Mouse (Mus musculus) midbrain, embryonic 11.5 days (tissue): Measurements from ENCODE around the gene Mettl8. TPM values are rescaled to one million over a fixed set of nuclear protein-coding genes. Genes with fewer than 3 reads are reported as not detected.

Source experiments
- ATAC-seq: fragments of 200-750 bp; cut with Nextera tagmentation; 2 replicates; pipeline ENCODE4 v1.8.0; 2017; ENCODE audit warnings: moderate TSS enrichment, moderate library complexity; ENCODE audit not compliant: low FRiP score
- DNase-seq: peaks from one replicate; pipeline ENCODE4 v3.0.0; 2015; ENCODE audit warnings: low spot score; ENCODE audit errors: missing footprints
- H3K27ac ChIP-seq: fragments of 300-500 bp; sonication (generic); 2 replicates; pipeline ENCODE4 v1.5.1; 2014; ENCODE audit warnings: low read depth, low read length
- H3K27me3 ChIP-seq: fragments of 300-500 bp; sonication (generic); 2 replicates; pipeline ENCODE4 v1.6.1; 2014; ENCODE audit warnings: mild to moderate bottlenecking, low read length, moderate library complexity, mixed read lengths; ENCODE audit not compliant: control insufficient read depth, insufficient read depth
- H3K36me3 ChIP-seq: fragments of 300-500 bp; sonication (generic); 2 replicates; pipeline ENCODE4 v1.6.1; 2014; ENCODE audit warnings: mild to moderate bottlenecking, low read length, moderate library complexity, mixed read lengths; ENCODE audit not compliant: control insufficient read depth, insufficient read depth
- H3K4me1 ChIP-seq: fragments of 300-500 bp; sonication (generic); 2 replicates; pipeline ENCODE4 v1.6.1; 2014; ENCODE audit warnings: low read length; ENCODE audit not compliant: control insufficient read depth, insufficient read depth
- H3K4me2 ChIP-seq: fragments of 300-500 bp; sonication (generic); 2 replicates; pipeline ENCODE4 v1.6.1; 2014; ENCODE audit warnings: mild to moderate bottlenecking, moderate library complexity
- H3K4me3 ChIP-seq: fragments of 300-500 bp; sonication (generic); 2 replicates; pipeline ENCODE4 v1.5.1; 2014; ENCODE audit warnings: low read depth, low read length
- H3K9ac ChIP-seq: fragments of 300-500 bp; sonication (generic); 2 replicates; pipeline ENCODE4 v1.6.1; 2014; ENCODE audit warnings: low read length
- H3K9me3 ChIP-seq: fragments of 300-500 bp; sonication (generic); 2 replicates; pipeline ENCODE4 v1.6.1; 2016; ENCODE audit warnings: low read length; ENCODE audit not compliant: control insufficient read depth
- WGBS: fragments of 180-500 bp; shearing (Covaris S2); extraction: QIAGEN DNeasy Blood & Tissue Kit; methylation state at CpG from one replicate; pipeline ENCODE4 v1.1.7; 2014; 5-methylcytosine and 5-hydroxymethylcytosine counted together
- polyA plus RNA-seq: library from polyadenylated mRNA; unstranded; fragments of >200 nt; fragmentation: Nextera tagmentation; extraction: Ambion mirVana; gene quantifications from 2 replicates; pipeline ENCODE4 v1.2.1, GENCODE M21; 2014

Mettl8 gene
- 22.3 and 22.8 TPM in 2 replicates for polyA plus RNA-seq

DNA sequence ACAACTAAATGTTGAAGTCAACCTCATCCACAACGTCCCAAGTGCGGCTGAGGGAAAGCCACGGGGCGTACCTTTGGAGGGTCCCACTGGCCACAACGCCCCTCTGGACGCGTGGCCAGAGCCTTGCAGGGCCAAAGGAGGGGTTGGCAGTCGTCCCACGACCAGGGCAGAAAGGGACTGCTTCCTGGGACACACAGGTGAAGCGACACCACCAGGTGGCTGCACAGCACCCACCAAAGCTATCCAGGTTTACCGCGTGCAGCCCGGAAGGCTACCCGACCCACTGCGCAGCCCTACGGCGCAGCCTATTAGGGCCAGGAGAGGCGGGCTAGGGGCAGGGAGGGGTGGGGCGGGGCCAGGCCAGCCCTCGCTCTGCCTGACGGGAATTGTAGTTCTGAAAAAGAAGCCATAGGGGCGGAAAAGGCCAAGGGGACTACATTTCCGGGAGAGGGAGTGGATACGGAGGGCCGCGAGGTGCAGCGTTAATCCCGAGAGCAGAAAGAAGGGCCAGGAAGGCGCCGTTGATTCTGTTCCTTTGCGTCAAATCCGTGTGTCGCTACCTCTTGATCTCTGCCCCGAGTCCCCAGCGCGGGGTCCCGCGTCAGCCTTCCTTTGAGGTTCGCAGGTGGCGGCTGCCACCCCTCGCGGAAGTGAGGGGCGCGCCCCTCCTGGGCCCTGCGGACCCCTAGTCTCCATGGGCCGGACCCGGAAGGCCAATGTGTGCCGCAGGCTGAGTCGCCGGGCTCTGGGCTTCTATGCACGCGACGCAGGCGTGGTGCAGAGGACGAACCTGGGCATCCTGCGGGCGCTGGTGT is at the start of gene Mettl8, which contains the start of gene Dcaf17:
Gene Mettl8, minus strand, starts transcription at position 284 of the 815 bp plus-strand sequence.
Gene Dcaf17, plus strand, starts transcription at position 29 of the 815 bp plus-strand sequence.
- H3K4me3 ChIP-seq, result peak within 1 kb of the TSS; percentile 82
- peak within 1 kb of the TSS; percentile 72 for H3K4me2 ChIP-seq
- no peaks in the 10 kb centered on the region for H3K9me3 ChIP-seq

DNA sequence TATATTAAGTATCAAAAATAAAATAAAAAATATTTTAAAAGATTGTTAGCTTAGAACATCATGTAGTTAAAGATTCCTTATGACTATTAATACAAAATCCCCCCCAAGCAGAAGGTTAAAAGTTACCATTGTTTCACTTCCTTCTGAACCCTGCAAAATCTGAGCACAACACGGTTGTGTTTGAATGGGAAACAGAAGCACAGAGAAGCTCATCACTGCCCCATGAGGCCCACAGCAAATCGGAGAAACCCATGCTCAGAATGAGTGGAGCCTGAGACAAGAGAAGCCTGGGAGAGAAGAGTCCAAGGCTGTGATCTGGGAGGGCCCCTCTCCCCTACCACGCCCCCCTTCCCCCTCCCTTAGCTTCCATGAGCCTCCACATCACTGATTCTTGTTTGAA is 49.3 kb upstream of the Mettl8 start:
- 75% methylated on average over 3 of the region's 3 CpGs for WGBS
- Histone ChIP-seq H3K4me2 (no peak overlapping the region), H3K4me3 (no peak overlapping the region), H3K4me1 (no peaks in the 10 kb centered on the region), H3K27me3 (no peaks in the 10 kb centered on the region), H3K36me3 (no peaks in the 10 kb centered on the region), H3K9me3 (no peaks in the 10 kb centered on the region), H3K9ac (no peak overlapping the region), H3K27ac (no peak overlapping the region)
- DNase-seq (peak; percentile 41), ATAC-seq (no peak)

More for the DNA sequence above, at the start of gene Mettl8, which contains the start of gene Dcaf17:
- peaks cover 11% of the 10 kb centered on the region for H3K4me1 ChIP-seq
- peak; percentile 98 for ATAC-seq
- H3K9ac ChIP-seq, result peak within 1 kb of the TSS; percentile 87
- H3K36me3 ChIP-seq, result no peaks in the 10 kb centered on the region
- peak; percentile 99 for DNase-seq
- WGBS, result under 1% methylated on average over 57 of the region's 57 CpGs
- no peaks in the 10 kb centered on the region for H3K27me3 ChIP-seq
- H3K27ac ChIP-seq, result peak within 1 kb of the TSS; percentile 88

DNA sequence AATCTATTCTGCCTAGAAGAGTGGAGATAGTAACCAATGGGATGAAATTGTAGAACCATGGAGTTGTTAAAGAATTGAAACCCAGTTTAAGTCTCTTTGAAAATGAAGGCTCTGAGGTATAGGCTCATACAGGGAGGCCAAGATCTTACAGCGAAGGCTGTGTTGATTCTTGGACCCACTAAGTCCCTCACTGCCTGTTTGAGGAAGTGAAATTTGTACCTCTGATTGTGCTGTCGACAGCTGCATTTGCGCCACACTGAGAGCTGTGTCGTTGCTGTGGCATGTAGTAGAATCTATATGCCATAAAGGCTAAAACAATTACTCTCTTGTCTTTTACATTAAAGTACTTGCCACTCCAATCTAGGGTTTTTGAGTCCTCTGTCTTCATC is 47.9 kb upstream of the Mettl8 start:
- Histone ChIP-seq H3K36me3 (no peaks in the 10 kb centered on the region), H3K9me3 (no peaks in the 10 kb centered on the region), H3K27me3 (no peaks in the 10 kb centered on the region), H3K4me3 (no peak overlapping the region), H3K27ac (no peak overlapping the region), H3K9ac (no peak overlapping the region), H3K4me1 (no peaks in the 10 kb centered on the region), H3K4me2 (no peak overlapping the region)
- DNase-seq (no peak), ATAC-seq (no peak)
- WGBS, result 95% methylated on average over 4 of the region's 4 CpGs

DNA sequence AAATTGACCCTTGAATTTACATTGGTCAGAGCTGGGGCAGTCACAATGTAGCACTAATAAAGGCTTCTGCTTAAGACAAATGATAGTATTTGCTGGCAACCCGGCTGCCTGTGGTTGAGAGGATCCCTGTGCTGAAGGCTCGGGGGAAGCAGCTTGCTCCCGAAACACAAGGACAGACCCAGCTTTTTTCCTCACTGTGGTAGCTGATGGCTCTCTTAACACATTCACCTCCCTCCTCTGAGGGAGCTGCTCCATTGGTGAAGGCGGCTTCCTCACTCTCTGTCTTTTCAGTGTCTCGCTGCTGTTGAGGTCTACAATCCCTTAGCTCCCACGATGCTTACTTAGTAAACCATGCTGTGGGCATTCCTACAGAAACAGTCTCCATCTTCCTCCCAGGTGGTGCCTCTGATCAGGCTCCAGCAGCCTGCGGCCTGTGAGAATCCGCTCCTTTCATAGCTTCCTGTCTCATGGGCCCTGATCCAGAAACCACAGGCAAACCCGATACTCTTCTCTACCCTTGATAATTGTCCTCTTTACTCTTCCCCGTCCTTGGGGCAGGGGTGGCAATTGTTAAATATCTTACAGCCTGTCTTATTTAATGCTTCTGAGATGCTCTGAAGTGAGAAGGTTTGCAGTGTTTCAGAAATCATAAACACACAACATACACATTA is 47.4 kb upstream of the Mettl8 start:
- Histone ChIP-seq H3K27me3 (no peaks in the 10 kb centered on the region), H3K4me3 (no peak overlapping the region), H3K4me2 (no peak overlapping the region), H3K36me3 (no peaks in the 10 kb centered on the region), H3K27ac (no peak overlapping the region), H3K9ac (no peak overlapping the region), H3K4me1 (no peaks in the 10 kb centered on the region), H3K9me3 (no peaks in the 10 kb centered on the region)
- ATAC-seq (no peak), DNase-seq (peak; percentile 59)
- 87% methylated on average over 10 of the region's 10 CpGs for WGBS

DNA sequence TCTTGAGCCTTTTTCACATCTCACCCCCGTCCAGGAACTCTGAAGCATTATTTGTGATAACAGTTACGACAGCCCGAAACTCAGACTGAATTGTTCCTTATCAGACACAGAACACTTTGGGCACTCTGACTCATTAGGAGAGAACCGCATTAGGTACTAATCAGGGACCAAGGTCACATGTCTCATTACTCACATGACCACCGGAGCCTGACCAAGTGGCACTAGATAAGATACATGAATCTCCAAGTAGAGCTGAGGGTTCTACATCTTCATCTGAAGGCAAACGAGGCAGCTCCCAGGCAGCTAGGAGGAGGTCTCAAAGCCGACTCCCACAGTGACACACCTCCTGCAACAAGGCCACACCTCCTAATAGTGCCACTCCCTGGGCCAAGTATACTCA is 40.8 kb upstream of the Mettl8 start:
- WGBS, result 89% methylated on average over 7 of the region's 7 CpGs
- Histone ChIP-seq H3K27ac (no peak overlapping the region), H3K27me3 (no peaks in the 10 kb centered on the region), H3K9me3 (no peaks in the 10 kb centered on the region), H3K36me3 (no peaks in the 10 kb centered on the region), H3K4me2 (no peak overlapping the region), H3K9ac (no peak overlapping the region), H3K4me1 (no peaks in the 10 kb centered on the region), H3K4me3 (no peak overlapping the region)
- ATAC-seq, result no peak
- peak; percentile 44 for DNase-seq

DNA sequence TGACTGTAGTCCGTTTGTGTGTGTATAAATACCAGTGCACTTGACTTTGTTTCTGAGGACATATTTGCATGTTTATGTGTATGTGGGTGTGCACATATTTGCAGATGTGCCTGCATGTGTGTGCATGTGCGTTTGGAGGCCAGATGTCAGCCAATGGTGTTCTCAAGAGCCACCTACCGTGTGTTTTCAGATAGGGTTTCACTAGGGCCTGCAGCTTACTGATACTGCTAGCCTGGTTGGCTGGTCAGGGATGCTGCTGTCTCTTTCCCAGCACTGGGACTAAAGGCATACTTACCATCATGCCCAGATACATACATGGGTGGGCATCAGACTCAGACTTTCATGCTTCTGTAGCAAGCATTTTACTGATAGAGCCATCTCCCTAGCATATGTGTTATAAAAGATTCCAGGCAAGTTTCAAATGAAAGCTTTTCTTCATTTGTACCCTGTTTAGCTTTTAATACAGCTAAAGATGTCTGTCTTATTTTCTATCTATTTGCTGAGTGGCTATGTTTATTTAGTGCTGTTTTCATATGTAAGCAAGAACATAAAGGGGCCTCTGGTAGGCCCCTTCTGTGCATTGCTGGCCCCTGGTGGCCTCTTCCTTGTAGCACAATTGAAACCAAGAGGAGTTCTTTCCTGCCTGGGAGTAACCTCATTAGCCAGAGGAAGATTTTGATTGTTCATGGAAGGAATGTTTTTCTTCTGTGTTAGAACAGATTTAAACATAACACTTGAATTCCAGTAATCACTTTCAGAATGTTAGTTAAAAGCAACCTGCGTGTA is 35.5 kb upstream of the Mettl8 start:
- Histone ChIP-seq H3K4me1 (no peaks in the 10 kb centered on the region), H3K27me3 (no peaks in the 10 kb centered on the region), H3K9ac (no peak overlapping the region), H3K4me2 (no peak overlapping the region), H3K36me3 (peaks cover 3% of the 10 kb centered on the region; the same call in 1 of the 2 replicates), H3K4me3 (no peak overlapping the region), H3K27ac (no peak overlapping the region), H3K9me3 (no peaks in the 10 kb centered on the region)
- DNase-seq (peak; percentile 83), ATAC-seq (no peak)
- WGBS, result 85% methylated on average over 4 of the region's 4 CpGs

DNA sequence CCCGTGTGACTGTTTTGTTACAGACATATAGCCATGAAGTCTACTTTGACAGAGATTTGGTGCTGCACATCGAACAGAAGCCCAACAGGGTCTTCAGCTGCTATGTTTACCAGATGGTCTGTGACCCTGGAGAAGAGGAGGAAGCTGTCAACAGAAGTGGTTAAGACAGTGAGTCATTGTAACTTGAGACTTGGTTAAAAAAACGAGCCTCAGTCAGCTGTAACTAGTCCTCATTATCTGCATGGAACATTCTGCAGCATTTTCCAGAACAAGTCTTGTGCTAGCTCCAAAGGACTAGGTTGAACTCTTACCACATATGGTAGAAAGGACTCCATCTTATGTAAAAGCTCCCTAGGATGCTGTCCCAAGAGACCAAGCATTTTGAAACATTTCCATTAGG is 34.4 kb upstream of the Mettl8 start:
- Histone ChIP-seq H3K27me3 (no peaks in the 10 kb centered on the region), H3K4me2 (no peak overlapping the region), H3K4me3 (no peak overlapping the region), H3K9me3 (no peaks in the 10 kb centered on the region), H3K27ac (no peak overlapping the region), H3K4me1 (no peaks in the 10 kb centered on the region), H3K36me3 (peaks cover 3% of the 10 kb centered on the region; the same call in 1 of the 2 replicates), H3K9ac (no peak overlapping the region)
- DNase-seq, result peak; percentile 64
- WGBS, result 81% methylated on average over 3 of the region's 3 CpGs
- no peak for ATAC-seq

DNA sequence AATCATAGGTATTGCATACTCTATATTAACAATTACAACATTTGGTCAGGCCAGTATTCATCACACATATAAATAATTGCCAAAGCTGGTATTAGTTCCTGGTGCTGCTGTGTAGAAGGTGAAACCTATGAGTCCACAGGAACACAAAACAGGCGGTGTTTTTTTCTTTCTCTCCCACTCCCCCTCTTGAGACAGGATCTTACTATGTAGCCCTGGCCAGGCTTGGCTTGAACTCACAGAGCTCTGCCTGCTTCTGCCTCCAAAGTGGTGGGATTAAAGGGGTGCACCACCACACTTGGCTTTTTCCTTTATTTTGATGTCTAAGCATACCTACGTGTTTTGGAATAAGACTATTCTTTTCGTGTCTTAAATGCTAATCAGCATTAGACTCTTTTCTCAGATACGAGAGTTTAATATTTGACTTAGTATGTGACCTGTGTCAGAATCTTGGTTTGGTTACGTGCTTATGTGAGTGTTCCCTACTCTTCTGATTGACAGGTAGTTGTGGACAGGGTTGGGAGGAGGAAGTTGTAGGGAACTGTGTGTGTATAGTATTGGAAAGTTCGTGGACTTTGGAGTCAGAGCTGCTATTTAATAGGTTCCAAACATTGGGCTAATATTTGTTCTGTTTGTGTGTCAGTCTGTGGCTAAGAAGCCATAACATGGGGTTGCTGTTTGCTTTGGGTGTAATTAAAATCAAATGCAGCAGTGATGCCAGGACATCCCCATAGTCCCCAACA is 28.2 kb upstream of the Mettl8 start:
- no peaks in the 10 kb centered on the region for H3K9me3 ChIP-seq
- H3K27ac ChIP-seq, result no peak overlapping the region
- no peak overlapping the region for H3K9ac ChIP-seq
- H3K4me2 ChIP-seq, result no peak overlapping the region
- 90% methylated on average over 6 of the region's 6 CpGs for WGBS
- DNase-seq (peak; percentile 67), ATAC-seq (no peak)
- peaks cover 9% of the 10 kb centered on the region; the same call in 1 of the 2 replicates for H3K36me3 ChIP-seq
- no peaks in the 10 kb centered on the region for H3K4me1 ChIP-seq
- no peaks in the 10 kb centered on the region for H3K27me3 ChIP-seq
- no peak overlapping the region for H3K4me3 ChIP-seq
